Mouse (Mus musculus): ENCODE results near the gene Draxin. TPM values are rescaled to one million over a fixed set of nuclear protein-coding genes. Genes with fewer than 3 reads are reported as not detected.

Gene Draxin
- polyA plus RNA-seq, 1 experiment from 2014 or later: 0.30 TPM

- no peak for DNase-seq (ENCODE audit: low read depth, low spot score)
- ChIA-PET CTCF (interaction anchor here (0.9 to 2.1 kb wide), 7 partner anchors 9 to 97 kb away, joined by 3 to 6 read pairs (median 4); no protein-coding TSS in a partner anchor), POLR2A (no interaction called here)
- in situ Hi-C loops (cut with MboI; ENCODE audit: low pct_unique_long_range_greater_than_20kb): no loop called here
- no peak for TF ChIP-seq CTCF (IDR thresholded peaks at IDR 0.05)
- no peaks in the 10 kb centered on the region for H3K27me3 ChIP-seq
- ATAC-seq: no peak
These were observed 70.1 kb downstream of the Draxin start for GRCm38 (mm10) chr4:148060120-148061085.

- H3K27me3 ChIP-seq: no peaks in the 10 kb centered on the region
- TF ChIP-seq CTCF (IDR thresholded peaks at IDR 0.05): no peak
- POLR2A ChIA-PET: interaction anchor here (1.0 kb wide), 1 partner anchor 19 kb away, joined by 3 read pairs; no protein-coding TSS in a partner anchor
- CTCF ChIA-PET: interaction anchor here (0.9 to 2.1 kb wide), 4 partner anchors 8 to 17 kb away, joined by 4 to 6 read pairs (median 5); no protein-coding TSS in a partner anchor
- in situ Hi-C loops (cut with MboI; ENCODE audit: low pct_unique_long_range_greater_than_20kb): no loop called here
- no peak for DNase-seq (ENCODE audit: low read depth, low spot score)
- ATAC-seq: no peak
These were observed 71.5 kb downstream of the Draxin start for GRCm38 (mm10) chr4:148058993-148059392.

- no peak for TF ChIP-seq CTCF (IDR thresholded peaks at IDR 0.05)
- no peaks in the 10 kb centered on the region for H3K27me3 ChIP-seq
- ATAC-seq (no peak), DNase-seq (ENCODE audit: low read depth, low spot score) (no peak)
- in situ Hi-C loops (cut with MboI; ENCODE audit: low pct_unique_long_range_greater_than_20kb): no loop called here
- ChIA-PET CTCF (interaction anchor here (2.1 kb wide), 1 partner anchor 13 kb away, joined by 5 read pairs; no protein-coding TSS in a partner anchor), POLR2A (interaction anchor here (1.0 kb wide), 1 partner anchor 19 kb away, joined by 3 read pairs; no protein-coding TSS in a partner anchor)
These were observed 72.2 kb downstream of the Draxin start for GRCm38 (mm10) chr4:148058218-148058819.

- POLR2A ChIA-PET: no interaction called here
- no peaks in the 10 kb centered on the region for H3K27me3 ChIP-seq
- DNase-seq (ENCODE audit: low read depth, low spot score) (no peak), ATAC-seq (no peak)
- CTCF ChIA-PET: interaction anchor here (1.9 to 2.1 kb wide), 2 partner anchors 8 to 13 kb away, joined by 5 read pairs; no protein-coding TSS in a partner anchor
- TF ChIP-seq CTCF (IDR thresholded peaks at IDR 0.05): no peak
- in situ Hi-C loops (cut with MboI; ENCODE audit: low pct_unique_long_range_greater_than_20kb): no loop called here
These were observed 72.8 kb downstream of the Draxin start for GRCm38 (mm10) chr4:148057661-148058209.

GRCm38 (mm10) chr4:148056801-148057200 is 73.7 kb downstream of the Draxin start:
- no peak for TF ChIP-seq CTCF (IDR thresholded peaks at IDR 0.05)
- no peak for ATAC-seq
- no peak for DNase-seq (ENCODE audit: low read depth, low spot score)
- ChIA-PET POLR2A (no interaction called here), CTCF (interaction anchor here (1.9 kb wide), 1 partner anchor 9 kb away, joined by 5 read pairs; no protein-coding TSS in a partner anchor)
- H3K27me3 ChIP-seq: no peaks in the 10 kb centered on the region
- in situ Hi-C loops (cut with MboI; ENCODE audit: low pct_unique_long_range_greater_than_20kb): no loop called here

- ChIA-PET CTCF (interaction anchor here (1.9 kb wide), 1 partner anchor 10 kb away, joined by 5 read pairs; no protein-coding TSS in a partner anchor), POLR2A (no interaction called here)
- DNase-seq (ENCODE audit: low read depth, low spot score): no peak
- no peaks in the 10 kb centered on the region for H3K27me3 ChIP-seq
- in situ Hi-C loops (cut with MboI; ENCODE audit: low pct_unique_long_range_greater_than_20kb): no loop called here
- no peak for ATAC-seq
- TF ChIP-seq CTCF (IDR thresholded peaks at IDR 0.05): no peak
These were observed 74.3 kb downstream of the Draxin start for GRCm38 (mm10) chr4:148056246-148056645.

GRCm38 (mm10) chr4:148054961-148055695 is 75.4 kb downstream of the Draxin start:
- ChIA-PET POLR2A (no interaction called here), CTCF (interaction anchor here (1.5 kb wide), 1 partner anchor 8 kb away, joined by 3 read pairs; no protein-coding TSS in a partner anchor)
- ATAC-seq (no peak), DNase-seq (ENCODE audit: low read depth, low spot score) (no peak)
- in situ Hi-C loops (cut with MboI; ENCODE audit: low pct_unique_long_range_greater_than_20kb): no loop called here
- no peak for TF ChIP-seq CTCF (IDR thresholded peaks at IDR 0.05)
- no peaks in the 10 kb centered on the region for H3K27me3 ChIP-seq

- ATAC-seq: no peak
- ChIA-PET POLR2A (no interaction called here), CTCF (interaction anchor here (1.3 to 1.5 kb wide), 2 partner anchors 10 to 13 kb away, joined by 3 to 4 read pairs; no protein-coding TSS in a partner anchor)
- no peak for DNase-seq (ENCODE audit: low read depth, low spot score)
- no peaks in the 10 kb centered on the region for H3K27me3 ChIP-seq
- no peak for TF ChIP-seq CTCF (IDR thresholded peaks at IDR 0.05)
- in situ Hi-C loops (cut with MboI; ENCODE audit: low pct_unique_long_range_greater_than_20kb): no loop called here
These were observed 77.0 kb downstream of the Draxin start for GRCm38 (mm10) chr4:148053417-148053920.

- in situ Hi-C loops (cut with MboI; ENCODE audit: low pct_unique_long_range_greater_than_20kb): no loop called here
- ATAC-seq: no peak
- TF ChIP-seq CTCF (IDR thresholded peaks at IDR 0.05): no peak
- POLR2A ChIA-PET: no interaction called here
- H3K27me3 ChIP-seq: no peaks in the 10 kb centered on the region
- CTCF ChIA-PET: interaction anchor here (1.3 kb wide), 1 partner anchor 13 kb away, joined by 4 read pairs; no protein-coding TSS in a partner anchor
- DNase-seq (ENCODE audit: low read depth, low spot score): no peak
These were observed 77.5 kb downstream of the Draxin start for GRCm38 (mm10) chr4:148052976-148053375.

Data from Patski (cell line).